Mouse (Mus musculus): Measurements from ENCODE around the gene Dis3l2.

GRCm38 (mm10) chr1:87009156-87009555 lies 305.5 kb downstream of the Dis3l2 start:
- TF ChIP-seq ZC3H11A (IDR thresholded peaks at IDR 0.05; ENCODE audit: borderline replicate concordance, low read depth, low read length) (no peak), CHD2 (IDR thresholded peaks at IDR 0.05; ENCODE audit: low read depth, low read length) (no peak), ZNF384 (IDR thresholded peaks at IDR 0.05; ENCODE audit: low read depth, low read length) (no peak), MAFK (IDR thresholded peaks at IDR 0.05; ENCODE audit: insufficient read depth, low read depth, low read length) (no peak), HCFC1 (IDR thresholded peaks at IDR 0.05; ENCODE audit: borderline replicate concordance, insufficient read depth, low read length) (no peak)

Measured in ES-E14 (cell line).